Mouse (Mus musculus) right cerebral cortex, postnatal 4 days (tissue): ENCODE data around the gene Dtd1.

ENCODE experiments used
- DNase-seq: peaks from one replicate; pipeline ENCODE4 v3.0.0-alpha.2; 2022

The Dtd1 gene

GRCm38 (mm10) chr2:144718273-144718672 lies 118.6 kb downstream of the Dtd1 start:
- no peak for DNase-seq

- DNase-seq, result no peak
Measured at GRCm38 (mm10) chr2:144719294-144719693, 119.6 kb downstream of the Dtd1 start.

- no peak for DNase-seq
Measured at GRCm38 (mm10) chr2:144719718-144720117, 120.0 kb downstream of the Dtd1 start.

GRCm38 (mm10) chr2:144720407-144720959 lies 120.8 kb downstream of the Dtd1 start:
- no peak for DNase-seq

- no peak for DNase-seq
Measured at GRCm38 (mm10) chr2:144724679-144725078, 125.0 kb downstream of the Dtd1 start.

- no peak for DNase-seq
Measured at GRCm38 (mm10) chr2:144727136-144727535, 127.4 kb downstream of the Dtd1 start.

GRCm38 (mm10) chr2:144729776-144730175 lies 130.1 kb downstream of the Dtd1 start:
- DNase-seq, result no peak

GRCm38 (mm10) chr2:144738161-144738560 lies 138.5 kb downstream of the Dtd1 start:
- no peak for DNase-seq

- no peak for DNase-seq
Measured at GRCm38 (mm10) chr2:144738576-144738975, 138.9 kb downstream of the Dtd1 start.

- DNase-seq, result no peak
Measured at GRCm38 (mm10) chr2:144740577-144740997, 140.9 kb downstream of the Dtd1 start.

- DNase-seq, result no peak
Measured at GRCm38 (mm10) chr2:144741973-144742372, 142.3 kb downstream of the Dtd1 start.

- no peak for DNase-seq
Measured at GRCm38 (mm10) chr2:144743316-144743715, 143.6 kb downstream of the Dtd1 start.

GRCm38 (mm10) chr2:144745266-144745665 lies 145.6 kb downstream of the Dtd1 start:
- DNase-seq, result no peak

GRCm38 (mm10) chr2:144746046-144746783 lies 146.5 kb downstream of the Dtd1 start:
- DNase-seq, result no peak

- DNase-seq, result no peak
Measured at GRCm38 (mm10) chr2:144753604-144754003, 153.9 kb downstream of the Dtd1 start.

- no peak for DNase-seq
Measured at GRCm38 (mm10) chr2:144755016-144755415, 155.3 kb downstream of the Dtd1 start.

- no peak for DNase-seq
Measured at GRCm38 (mm10) chr2:144760666-144761065, 161.0 kb downstream of the Dtd1 start.

- DNase-seq, result no peak
Measured at GRCm38 (mm10) chr2:144763706-144764105, 164.0 kb downstream of the Dtd1 start.

GRCm38 (mm10) chr2:144764116-144764788 lies 164.6 kb downstream of the Dtd1 start:
- DNase-seq, result no peak

GRCm38 (mm10) chr2:144765219-144765618 lies 165.5 kb downstream of the Dtd1 start:
- DNase-seq, result no peak

- DNase-seq, result no peak
Measured at GRCm38 (mm10) chr2:144768375-144769117, 168.8 kb downstream of the Dtd1 start.

- no peak for DNase-seq
Measured at GRCm38 (mm10) chr2:144769118-144769496, 169.4 kb downstream of the Dtd1 start.

GRCm38 (mm10) chr2:144769556-144769955 lies 169.9 kb downstream of the Dtd1 start:
- DNase-seq, result no peak
